Mouse (Mus musculus) kidney, postnatal 14 days (tissue): ENCODE measurements at regions not wholly inside any gene's neighbourhood (a gene's known extent, or its start where the extent isn't known, plus 50 kb on each side); places are given as distances from the start of the nearest gene placed in this dataset.

Experiments
- DNase-seq: peaks from one replicate; pipeline ENCODE4 v3.0.0; 2022; ENCODE audit warnings: mixed read lengths

GRCm38 (mm10) chr16:24341736-24342135, 51.6 kb upstream of the Lpp start:
- no peak for DNase-seq

DNA sequence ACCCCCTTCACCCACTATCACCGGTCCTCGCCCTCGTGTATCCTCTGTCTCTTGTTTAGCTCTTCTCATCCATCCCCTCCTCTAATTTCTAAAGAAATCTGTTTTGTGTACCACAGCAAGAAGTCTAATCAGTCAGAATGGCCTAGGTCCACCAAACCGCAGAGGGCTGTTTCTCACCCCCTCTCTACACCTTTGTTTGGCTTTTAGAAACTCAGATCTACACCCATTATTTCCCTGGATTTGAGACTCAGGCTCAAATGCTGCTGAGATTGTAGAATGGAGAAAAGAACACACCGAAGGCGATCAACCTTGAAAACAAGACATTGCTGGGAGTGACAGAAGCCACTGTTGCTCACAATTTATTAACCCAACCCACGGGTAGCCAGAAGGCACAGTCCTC, 52.7 kb upstream of the Lpp start:
- DNase-seq, result no peak

- no peak for DNase-seq
Observed at GRCm38 (mm10) chr16:24339320-24340265, 53.7 kb upstream of the Lpp start.

- DNase-seq, result no peak
Observed at GRCm38 (mm10) chr16:24338404-24338803, 54.9 kb upstream of the Lpp start.

GRCm38 (mm10) chr16:24334389-24334788, 58.9 kb upstream of the Lpp start:
- DNase-seq, result no peak

- DNase-seq, result no peak
Observed at GRCm38 (mm10) chr16:24331446-24332020, 61.8 kb upstream of the Lpp start.

GRCm38 (mm10) chr16:24326571-24326970, 66.7 kb upstream of the Lpp start:
- no peak for DNase-seq

- no peak for DNase-seq
Observed at GRCm38 (mm10) chr16:24326046-24326445, 67.3 kb upstream of the Lpp start.

DNA sequence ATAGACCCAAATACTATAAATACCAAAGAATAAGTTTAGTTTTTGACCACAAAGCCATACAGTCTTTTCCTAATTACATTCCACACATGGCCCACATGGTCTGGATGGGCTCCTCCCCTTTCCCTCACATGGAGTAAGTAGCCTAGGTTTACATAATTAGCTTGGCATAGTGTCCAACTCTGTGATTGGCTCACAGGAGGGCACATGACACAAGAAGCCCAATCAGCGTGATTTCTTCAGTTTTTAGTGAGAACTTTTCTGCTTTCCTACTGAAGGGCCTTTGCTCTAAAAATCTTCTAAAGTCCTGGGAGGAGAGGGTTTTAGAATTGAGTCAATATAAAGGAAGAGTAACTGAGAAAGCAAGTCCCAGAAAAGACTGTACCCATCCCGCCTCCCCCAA, 68.4 kb upstream of the Lpp start:
- no peak for DNase-seq

DNA sequence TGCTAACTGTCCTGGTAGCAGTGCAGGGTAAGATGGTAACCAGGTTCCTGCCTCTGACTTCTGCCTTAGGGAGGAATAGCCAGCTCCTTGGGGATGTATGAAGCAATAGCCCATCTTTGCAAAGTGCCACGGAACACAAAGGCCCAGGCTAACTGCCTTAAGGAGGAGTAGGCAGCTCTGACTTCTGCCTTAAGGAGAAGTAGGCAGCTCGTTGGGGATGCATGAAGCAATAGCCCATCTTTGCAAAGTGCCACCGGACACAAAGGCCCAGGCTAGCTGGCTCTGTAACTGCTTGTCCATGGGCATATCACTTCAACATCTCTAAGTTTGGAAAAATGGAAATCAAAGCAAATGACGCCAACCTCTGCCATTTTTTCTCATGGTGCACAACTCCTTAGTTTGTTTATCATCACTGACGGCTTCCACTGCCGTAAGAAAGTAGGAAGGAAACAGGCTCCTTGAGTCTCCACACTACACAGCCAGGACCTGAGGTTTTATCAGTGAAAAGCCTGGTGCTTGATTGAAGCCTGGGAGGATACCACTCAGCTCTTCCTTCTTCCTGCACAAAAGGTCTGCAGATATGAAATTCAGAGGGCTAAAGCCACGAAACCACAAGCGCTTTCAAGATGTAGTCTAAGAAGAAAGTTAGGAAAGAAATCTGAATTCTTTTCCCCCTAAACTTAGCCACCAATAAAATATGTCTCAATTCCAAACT, 74.4 kb upstream of the Lpp start:
- DNase-seq, result no peak

DNA sequence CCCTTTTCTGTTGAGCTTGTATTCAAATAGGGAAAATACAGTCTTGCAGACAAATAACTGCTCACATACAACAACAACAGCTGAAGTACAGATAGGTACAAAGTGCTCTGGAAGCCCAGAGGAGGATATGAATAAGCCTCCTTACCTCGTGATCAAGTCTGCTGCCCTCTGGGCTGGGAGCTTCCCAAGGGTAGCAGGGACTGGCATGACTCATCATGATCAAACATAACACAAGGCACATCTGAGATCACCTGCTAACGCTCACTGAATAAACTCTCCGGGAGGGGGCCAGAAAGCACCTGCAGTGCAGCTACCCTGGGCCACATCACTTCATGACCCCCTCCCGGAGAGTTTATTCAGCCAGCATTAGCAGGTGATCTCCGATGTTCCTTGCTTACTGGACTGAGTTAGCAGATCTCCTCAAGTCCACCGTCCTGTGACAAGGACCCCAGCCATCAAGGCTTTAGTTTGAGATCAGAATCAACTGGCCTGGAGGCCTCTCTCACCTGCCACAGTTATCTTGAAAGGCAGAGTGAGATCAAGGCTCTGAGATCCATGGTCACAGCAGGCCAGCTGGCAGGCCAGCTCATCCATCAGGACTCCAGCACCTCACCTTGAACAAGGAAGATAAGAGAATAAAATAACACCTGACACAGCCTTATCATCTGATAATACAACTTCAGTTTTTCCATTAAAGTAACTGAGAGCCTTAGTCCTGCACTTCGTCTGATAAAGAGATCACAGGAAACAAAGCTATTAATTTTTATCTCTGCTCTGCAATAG, 79.6 kb upstream of the Lpp start:
- no peak for DNase-seq

DNA sequence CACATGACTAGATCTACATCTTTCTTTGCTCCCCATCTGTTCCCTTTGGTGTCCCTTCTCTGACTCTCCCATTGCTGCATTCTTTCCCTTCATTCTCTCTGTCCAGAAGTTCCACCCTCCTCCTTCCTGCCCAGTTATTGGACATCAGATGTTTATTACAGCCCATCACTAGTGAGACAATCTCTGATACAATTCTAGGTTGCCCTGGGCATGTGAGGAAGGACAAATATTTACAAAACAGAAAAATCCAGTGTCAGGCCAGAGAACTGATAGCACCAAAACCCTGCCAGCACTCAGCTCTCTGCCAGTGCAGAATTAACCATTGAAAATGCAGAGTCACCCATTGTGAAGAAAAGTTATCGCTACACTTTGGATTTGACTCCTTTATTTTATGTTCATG, 87.9 kb upstream of the Lpp start:
- no peak for DNase-seq

- no peak for DNase-seq
Observed at GRCm38 (mm10) chr16:24296790-24297189, 96.5 kb upstream of the Lpp start.

DNA sequence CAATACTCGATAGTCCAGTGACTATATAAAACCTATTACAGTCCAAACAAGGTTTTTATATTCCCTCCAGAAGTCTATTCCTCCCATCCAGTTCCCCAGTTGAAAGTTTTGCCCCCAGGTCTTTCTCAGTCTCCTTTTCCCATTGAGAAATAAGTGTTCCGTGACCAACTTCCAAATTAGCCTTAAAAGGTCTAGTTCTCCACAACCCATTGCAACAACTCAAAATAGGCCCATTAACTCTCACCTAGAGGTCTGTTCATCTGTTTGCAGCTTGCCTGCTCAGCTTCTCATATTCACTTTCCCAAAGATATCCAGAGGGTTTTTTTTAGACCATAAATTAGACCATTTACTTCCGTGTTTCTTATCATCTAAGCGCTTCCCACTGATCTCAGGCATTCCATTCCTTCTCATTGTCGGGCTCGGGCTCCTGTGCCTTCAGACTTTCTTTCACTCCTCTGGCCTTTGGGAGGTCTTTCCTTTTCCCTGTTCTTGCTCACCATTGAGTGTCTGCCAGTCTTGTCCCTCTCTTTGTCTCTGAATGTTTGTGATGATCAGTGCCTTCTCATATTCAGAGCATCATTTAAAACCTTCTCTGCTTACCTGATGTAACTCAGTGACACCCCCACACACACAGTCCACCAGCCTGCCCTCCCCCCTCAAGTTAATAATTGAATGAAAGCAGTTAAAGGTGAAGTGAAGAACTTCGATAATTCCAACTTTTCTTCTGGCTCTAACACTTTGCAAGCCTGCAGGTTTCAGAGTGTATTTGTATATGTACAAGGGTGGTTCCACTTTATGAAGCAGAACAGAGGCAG, 97.5 kb upstream of the Lpp start:
- peak; percentile 18 for DNase-seq

DNA sequence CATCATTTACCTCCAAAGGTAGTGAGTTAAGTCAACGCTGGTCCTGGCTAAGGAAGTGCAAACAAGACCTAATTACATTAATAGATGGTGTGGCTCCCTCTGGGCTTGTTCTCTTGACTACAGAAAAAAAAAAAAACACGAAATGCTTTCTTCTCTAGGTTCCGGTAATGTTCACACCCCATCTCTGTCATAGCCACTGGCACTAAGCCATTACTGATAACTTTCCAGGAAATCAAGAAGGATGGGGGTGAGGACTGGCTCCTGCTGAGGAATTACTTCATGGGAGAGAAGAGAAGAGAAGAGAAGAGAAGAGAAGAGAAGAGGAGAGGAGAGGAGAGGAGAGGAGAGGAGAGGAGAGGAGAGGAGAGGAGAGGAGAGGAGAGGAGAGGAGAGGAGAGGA, 109.1 kb upstream of the Lpp start:
- no peak for DNase-seq

DNA sequence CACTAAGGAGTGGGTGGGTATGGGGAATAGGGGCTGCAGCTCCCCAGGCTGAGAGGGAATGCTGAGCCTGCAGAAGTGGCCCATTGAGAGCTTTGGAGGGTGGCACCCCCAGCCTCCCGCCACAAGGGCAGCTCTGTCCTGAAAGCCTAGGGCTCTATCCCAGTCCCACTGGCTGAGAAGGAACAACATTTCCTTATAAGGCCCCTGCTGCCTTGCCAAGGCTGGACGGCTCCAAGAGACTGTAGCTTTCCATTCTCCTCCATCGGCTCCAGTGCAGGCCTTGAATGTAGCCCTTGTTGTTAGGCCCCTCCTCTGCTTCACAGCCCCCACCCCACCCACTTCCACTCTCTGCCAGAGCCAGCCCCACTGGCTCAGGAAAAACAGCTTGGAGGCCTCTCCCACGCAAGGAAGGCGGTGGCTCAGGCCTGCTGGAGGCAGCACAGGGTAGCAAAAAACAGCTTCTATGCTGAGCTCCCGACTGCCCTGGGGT, 111.1 kb upstream of the Lpp start:
- peak; percentile 86 for DNase-seq

DNA sequence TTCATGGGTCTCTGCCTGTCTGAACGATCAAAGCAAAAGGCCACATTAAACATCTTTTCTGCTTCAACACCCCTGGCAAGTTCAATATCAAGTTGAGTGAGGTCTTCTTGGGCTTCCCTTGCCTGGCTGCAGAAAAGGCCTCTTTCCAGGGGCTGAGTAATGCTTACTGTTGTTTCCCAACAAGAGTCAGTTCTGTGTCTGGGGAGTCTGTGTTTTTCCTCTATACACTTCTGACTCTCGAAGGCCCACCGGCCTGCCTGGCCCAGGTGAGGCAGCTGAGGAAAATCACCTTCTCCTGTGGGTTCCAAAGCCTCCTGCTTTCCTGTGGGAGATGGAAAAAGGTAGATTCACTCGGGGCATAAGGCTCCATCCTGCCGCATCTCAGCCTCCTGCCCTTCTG, 111.7 kb upstream of the Lpp start:
- DNase-seq, result no peak

DNA sequence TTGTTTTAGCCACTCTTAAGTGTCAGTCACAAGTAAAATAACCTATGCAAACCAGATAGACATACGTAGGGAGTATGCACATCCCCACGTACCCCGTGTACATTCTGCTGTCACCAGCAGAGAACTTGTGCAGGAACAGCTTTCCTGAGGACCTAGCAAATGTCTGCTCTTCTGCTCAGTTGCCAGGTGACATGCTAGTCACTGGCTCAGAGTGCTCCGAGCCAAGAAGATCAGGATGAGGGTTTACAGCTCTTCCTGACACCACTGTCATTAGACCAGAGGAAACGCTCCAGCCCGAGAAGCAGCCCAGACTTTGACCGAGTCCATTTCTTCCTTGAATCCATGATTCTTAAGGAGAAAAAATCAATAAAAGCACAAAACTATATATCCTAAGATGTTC, 115.5 kb upstream of the Lpp start:
- no peak for DNase-seq

DNA sequence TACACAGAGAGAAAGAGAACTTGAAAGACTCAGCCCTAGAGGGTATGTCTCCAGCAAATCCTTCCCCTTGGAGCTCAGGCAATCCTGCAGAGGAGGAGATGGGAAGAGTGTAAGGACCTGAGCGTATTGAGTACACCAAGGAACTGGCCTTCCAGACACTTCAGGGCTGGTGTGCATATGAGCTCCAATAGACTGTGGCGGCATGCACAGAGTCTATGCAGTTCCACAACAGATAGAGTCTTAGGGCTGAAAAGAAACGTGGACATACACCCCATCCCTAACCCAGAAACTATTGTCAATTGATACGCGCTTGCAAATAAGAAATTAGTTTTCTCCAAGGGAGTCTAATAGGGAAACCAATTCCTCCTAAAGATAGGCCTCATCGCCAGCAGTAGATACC, 130.6 kb upstream of the Lpp start:
- DNase-seq, result no peak

DNA sequence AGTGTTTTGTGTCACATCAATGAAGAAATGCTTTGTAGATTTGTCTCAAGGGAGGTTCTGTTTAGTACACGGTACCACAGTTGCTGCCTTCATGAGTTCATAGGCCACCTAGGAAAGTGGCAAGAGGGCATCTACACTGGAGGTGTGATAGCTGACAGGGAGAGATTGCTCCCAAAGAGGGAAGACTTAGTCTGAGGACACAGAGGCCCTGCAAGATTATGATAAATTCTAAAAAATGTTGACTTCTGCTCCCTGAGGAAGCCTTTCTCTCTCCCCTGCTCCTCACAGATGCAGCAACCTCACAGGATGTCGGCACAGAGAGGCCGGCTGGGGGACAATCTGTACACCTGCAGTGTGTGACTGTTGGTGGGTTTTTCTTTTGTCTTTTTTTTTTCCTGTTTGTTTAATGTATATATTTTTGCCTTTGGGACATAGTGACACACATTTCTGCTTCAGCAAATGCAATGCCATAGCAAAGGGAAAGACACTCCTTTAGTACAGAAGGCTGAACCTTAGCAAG, 133.5 kb upstream of the Lpp start:
- DNase-seq, result no peak

GRCm38 (mm10) chr16:24258991-24259390, 134.3 kb upstream of the Lpp start:
- no peak for DNase-seq

- peak; percentile 76 for DNase-seq
Observed at GRCm38 (mm10) chr16:24255037-24255436, 138.3 kb upstream of the Lpp start.
